Mouse (Mus musculus) liver, embryonic 14.5 days (tissue): ENCODE data around the gene Ap5s1. TPM values are rescaled to one million over a fixed set of nuclear protein-coding genes. Genes with fewer than 3 reads are reported as not detected.

Experiments used
- ATAC-seq: fragments of 200-750 bp; cut with Nextera tagmentation; 2 replicates; pipeline ENCODE4 v1.8.0; 2017; ENCODE audit warnings: moderate number of reproducible peaks, mild to moderate bottlenecking, moderate library complexity; ENCODE audit not compliant: insufficient read depth
- DNase-seq, 3 experiments: peaks; one replicate each; pipeline ENCODE4 v3.0.0-alpha.2; 2012 to 2013; ENCODE audit warnings: low read depth in 3 of 3, low spot score in 3 of 3
- H3K27ac ChIP-seq: fragments of 300-500 bp; sonication (generic); 2 replicates; pipeline ENCODE4 v1.5.1; 2014; ENCODE audit warnings: moderate library complexity, mild to moderate bottlenecking, control low read depth, inconsistent platforms
- H3K27me3 ChIP-seq: fragments of 300-500 bp; sonication (generic); 2 replicates; pipeline ENCODE4 v1.6.1; 2014; ENCODE audit warnings: mild to moderate bottlenecking, low read length, moderate library complexity; ENCODE audit not compliant: control insufficient read depth, insufficient read depth
- H3K36me3 ChIP-seq: fragments of 300-500 bp; sonication (generic); replicated peaks from 2 replicates; pipeline ENCODE4 v1.6.1; 2014; ENCODE audit warnings: low read depth; ENCODE audit not compliant: control insufficient read depth, insufficient read depth
- H3K4me1 ChIP-seq, 2 experiments: fragments of 200-500 bp in 1 of 2; fragments of 300-500 bp in 1 of 2; sonication (generic) in 1 of 2; replicated peaks; 2 replicates each; pipeline ENCODE4 v1.6.1; 2012 to 2014; ENCODE audit warnings: antibody characterized with exemption in 1 of 2, inconsistent platforms in 1 of 2, low read length in 1 of 2; ENCODE audit not compliant: control insufficient read depth in 2 of 2, insufficient read depth in 2 of 2
- H3K4me2 ChIP-seq: fragments of 300-500 bp; sonication (generic); 2 replicates; pipeline ENCODE4 v1.6.1; 2014; ENCODE audit warnings: low read depth, mild to moderate bottlenecking, control low read depth, moderate library complexity
- H3K4me3 ChIP-seq, 2 experiments: fragments of 200-500 bp in 1 of 2; fragments of 300-500 bp in 1 of 2; sonication (generic) in 1 of 2; 2 replicates each; pipeline ENCODE4 v1.5.1; 2012 to 2014; ENCODE audit warnings: low read depth in 2 of 2, low read length in 2 of 2, mild to moderate bottlenecking in 2 of 2, control low read depth in 1 of 2, inconsistent platforms in 1 of 2, moderate library complexity in 1 of 2; ENCODE audit not compliant: insufficient read depth in 1 of 2
- H3K9ac ChIP-seq: fragments of 300-500 bp; sonication (generic); replicated peaks from 2 replicates; pipeline ENCODE4 v1.6.1; 2014; ENCODE audit warnings: mild to moderate bottlenecking, control low read depth, moderate library complexity
- H3K9me3 ChIP-seq: fragments of 300-500 bp; sonication (generic); 2 replicates; pipeline ENCODE4 v1.6.1; 2016; ENCODE audit warnings: low read length, mixed read lengths; ENCODE audit not compliant: control insufficient read depth
- CTCF ChIP-seq: IDR thresholded peaks from 2 replicates; pipeline ENCODE4 v1.5.1; 2016; ENCODE audit warnings: antibody characterized with exemption, low read depth, control low read depth
- EP300 ChIP-seq: IDR thresholded peaks from 2 replicates; pipeline ENCODE4 v1.6.1; 2016; ENCODE audit warnings: antibody characterized with exemption, low read depth
- WGBS: fragments of 180-500 bp; shearing (Covaris S2); extraction: QIAGEN DNeasy Blood & Tissue Kit; methylation state at CpG from one replicate; pipeline ENCODE4 v1.1.7; 2014; ENCODE audit not compliant: insufficient replicate concordance; 5-methylcytosine and 5-hydroxymethylcytosine counted together
- polyA plus RNA-seq, 2 experiments: library from polyadenylated mRNA; depleted of rRNA in 1 of 2; stranded (reverse) in 1 of 2; unstranded in 1 of 2; fragments of >200 nt; fragmentation: Nextera tagmentation in 1 of 2; extraction: Ambion mirVana in 1 of 2; gene quantifications; 2 replicates each; pipeline versions ENCODE4 v1.2.1 to v1.2.3; 2012 to 2014

The Ap5s1 gene
- polyA plus RNA-seq, 2 experiments, result 13.1 to 20.0 TPM

DNA sequence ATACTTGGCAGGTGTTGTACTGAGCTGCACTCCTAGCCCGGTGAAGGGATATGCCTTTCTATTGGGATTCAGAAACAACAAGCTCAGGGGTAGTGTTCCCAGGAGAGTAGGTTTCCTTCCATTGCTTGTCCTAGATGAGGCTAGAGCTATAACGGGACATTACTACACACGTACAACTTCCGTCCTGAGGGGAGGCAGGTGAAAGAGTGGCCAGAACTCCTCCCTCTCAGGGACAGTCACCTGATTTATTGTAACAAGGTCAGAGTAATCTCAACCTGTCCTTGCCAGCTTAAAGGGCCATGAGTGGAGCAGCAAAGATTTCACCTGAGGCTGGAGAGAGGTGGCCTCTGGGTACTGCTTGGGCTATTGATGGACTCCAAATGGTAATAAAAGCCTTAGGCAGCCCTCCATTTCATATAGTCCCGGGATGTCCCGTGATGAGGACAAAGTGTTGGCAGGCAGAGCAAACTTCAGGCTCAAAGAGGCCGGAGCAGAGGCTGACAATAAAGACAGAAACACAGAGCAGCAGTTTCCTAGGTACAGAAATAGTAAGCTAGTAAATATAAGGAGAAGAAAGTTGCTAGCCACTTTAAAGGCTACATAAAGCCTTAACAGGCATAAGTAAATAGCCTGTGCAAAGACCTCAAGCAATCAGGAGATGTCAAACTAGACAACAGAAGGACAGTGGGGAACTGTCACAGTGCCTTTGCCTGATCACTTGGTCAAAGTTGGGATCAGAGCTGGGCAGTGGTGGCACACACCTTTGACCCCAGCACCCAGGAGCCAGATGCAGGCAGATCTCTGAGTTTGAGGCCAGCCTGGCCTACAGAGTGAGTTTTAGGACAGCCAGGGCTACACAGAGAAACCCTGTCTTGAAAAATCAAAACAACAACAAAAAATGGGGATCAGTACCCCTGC lies 9.3 kb downstream of the Ap5s1 start:
- H3K27ac ChIP-seq, result peak overlapping the region; percentile 53
- peaks cover 42 to 43% of the 10 kb centered on the region in 2 experiments for H3K4me1 ChIP-seq
- H3K36me3 ChIP-seq, result peaks cover 4% of the 10 kb centered on the region; the same call in 1 of the 2 replicates
- WGBS, result 80% methylated on average over 7 of the region's 7 CpGs
- H3K27me3 ChIP-seq, result no peaks in the 10 kb centered on the region
- no peak overlapping the region for H3K4me3 ChIP-seq
- no peak for ATAC-seq
- no peak for TF ChIP-seq EP300
- no peak for TF ChIP-seq CTCF
- DNase-seq, result no peak
- peak overlapping the region; percentile 16; the same call in 1 of the 2 replicates for H3K9ac ChIP-seq
- H3K9me3 ChIP-seq, result no peaks in the 10 kb centered on the region
- H3K4me2 ChIP-seq, result no peak overlapping the region

GRCm38 (mm10) chr2:131220030-131220429 lies 13.2 kb downstream of the Ap5s1 start:
- no peak for ATAC-seq
- WGBS, result 47% methylated on average over 4 of the region's 4 CpGs
- H3K4me1 ChIP-seq, result peaks cover 35 to 44% of the 10 kb centered on the region in 2 experiments

DNA sequence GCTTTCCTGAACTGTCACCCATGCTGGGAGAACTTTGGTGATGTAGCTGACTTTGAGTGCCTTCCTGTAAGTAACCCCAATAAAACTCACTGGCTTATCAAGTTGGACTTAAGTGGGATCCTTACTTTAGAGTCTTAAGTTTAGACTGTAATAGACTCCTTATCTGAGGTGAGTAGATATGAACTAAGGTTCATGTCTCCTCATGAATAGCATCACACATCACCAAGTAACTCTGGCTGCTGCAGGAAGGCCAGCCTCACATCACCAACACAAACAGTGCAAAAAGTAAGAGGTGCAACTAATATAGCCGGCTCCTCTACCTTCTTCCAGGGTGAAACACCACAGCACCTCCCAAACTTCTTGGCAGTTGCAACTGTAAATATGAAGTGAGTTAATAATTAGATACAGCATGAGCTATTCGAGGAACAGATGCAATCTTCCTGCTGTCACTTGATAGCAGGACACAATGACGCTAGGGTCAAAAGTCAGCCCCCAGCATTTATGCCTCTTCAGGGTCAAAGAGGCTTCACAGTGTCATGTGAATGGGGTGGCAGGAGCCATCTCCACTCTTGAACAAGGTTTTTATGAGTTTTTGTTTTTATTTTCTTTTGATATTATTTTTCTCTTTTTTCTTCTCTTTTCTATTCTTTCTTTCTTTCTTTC lies 15.1 kb downstream of the Ap5s1 start:
- peak overlapping the region; percentile 49 for H3K4me2 ChIP-seq
- H3K27me3 ChIP-seq, result no peaks in the 10 kb centered on the region
- no peak overlapping the region for H3K4me3 ChIP-seq
- WGBS, result 24% methylated on average over 3 of the region's 3 CpGs
- H3K36me3 ChIP-seq, result no peaks in the 10 kb centered on the region
- H3K4me1 ChIP-seq, result peaks cover 39 to 49% of the 10 kb centered on the region in 2 experiments
- H3K27ac ChIP-seq, result peak overlapping the region; percentile 91
- no peaks in the 10 kb centered on the region for H3K9me3 ChIP-seq
- TF ChIP-seq EP300, result no peak
- TF ChIP-seq CTCF, result no peak
- no peak for ATAC-seq
- peak overlapping the region; percentile 25 for H3K9ac ChIP-seq
- DNase-seq, result no peak

More at GRCm38 (mm10) chr2:131220030-131220429, 13.2 kb downstream of the Ap5s1 start:
- Histone ChIP-seq H3K36me3 (no peaks in the 10 kb centered on the region; the same call in 1 of the 2 replicates), H3K4me2 (no peak overlapping the region), H3K9me3 (no peaks in the 10 kb centered on the region), H3K9ac (no peak overlapping the region), H3K4me3 (no peak overlapping the region), H3K27me3 (no peaks in the 10 kb centered on the region), H3K27ac (no peak overlapping the region)
- no peak for DNase-seq
- no peak for TF ChIP-seq CTCF
- TF ChIP-seq EP300, result no peak

DNA sequence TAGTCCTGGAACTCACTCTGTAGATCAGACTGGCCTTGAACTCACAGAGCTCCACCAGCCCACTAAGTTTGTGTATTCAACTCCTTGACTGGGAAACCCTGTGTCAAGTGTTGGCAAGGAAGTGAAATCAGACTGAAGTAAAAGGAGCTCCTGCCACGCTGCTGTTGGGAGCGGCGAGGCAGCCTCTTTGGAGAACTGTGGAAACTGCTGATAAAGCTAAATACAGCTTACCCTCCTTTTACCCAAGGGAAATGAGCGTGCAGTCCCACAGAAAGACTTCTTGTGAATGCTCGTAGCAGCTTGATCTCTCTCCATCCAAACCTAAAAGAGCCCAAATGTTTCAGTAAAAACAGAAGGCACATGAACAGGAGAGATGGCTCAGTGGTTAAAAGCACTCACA lies 15.7 kb downstream of the Ap5s1 start:
- H3K9me3 ChIP-seq, result no peaks in the 10 kb centered on the region
- WGBS, result 10% methylated on average over 5 of the region's 5 CpGs
- no peak overlapping the region for H3K4me3 ChIP-seq
- DNase-seq, result no peak
- no peaks in the 10 kb centered on the region for H3K27me3 ChIP-seq
- no peaks in the 10 kb centered on the region for H3K36me3 ChIP-seq
- no peak for TF ChIP-seq EP300
- TF ChIP-seq CTCF, result no peak; the same call in 1 of the 2 replicates
- peak overlapping the region; percentile 91 for H3K27ac ChIP-seq
- H3K4me2 ChIP-seq, result peak overlapping the region; percentile 49
- H3K4me1 ChIP-seq, result peaks cover 39 to 49% of the 10 kb centered on the region in 2 experiments
- peak; percentile 39 for ATAC-seq
- peak overlapping the region; percentile 63 for H3K9ac ChIP-seq

DNA sequence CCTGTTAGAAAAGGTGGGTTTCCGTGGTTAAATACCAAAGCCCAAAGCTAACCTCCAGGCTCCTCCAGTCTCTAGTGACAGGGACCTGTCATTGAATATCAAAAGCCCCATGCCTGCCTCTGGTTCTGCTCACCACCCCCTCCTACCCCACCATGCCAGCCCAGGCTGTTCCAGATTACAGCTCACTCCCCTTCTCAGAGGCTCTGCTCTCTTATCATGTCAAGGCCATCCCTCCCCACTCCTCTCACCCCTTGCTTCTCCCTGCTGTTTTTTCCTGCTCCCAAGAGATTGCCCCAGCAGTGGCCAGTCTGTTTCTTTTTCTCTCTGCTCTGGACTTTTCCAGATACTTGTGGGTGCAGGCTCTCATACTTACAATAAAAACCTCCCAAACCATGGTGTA lies 16.7 kb downstream of the Ap5s1 start:
- H3K4me2 ChIP-seq, result peak overlapping the region; percentile 49

More for the DNA sequence above, 16.7 kb downstream of the Ap5s1 start:
- H3K9me3 ChIP-seq, result no peaks in the 10 kb centered on the region
- H3K27me3 ChIP-seq, result no peaks in the 10 kb centered on the region
- no peak overlapping the region for H3K4me3 ChIP-seq
- TF ChIP-seq EP300, result peak; percentile 96
- TF ChIP-seq CTCF, result no peak
- peak overlapping the region; percentile 63 for H3K9ac ChIP-seq
- H3K36me3 ChIP-seq, result no peaks in the 10 kb centered on the region
- H3K4me1 ChIP-seq, result peaks cover 39 to 49% of the 10 kb centered on the region in 2 experiments
- peak overlapping the region; percentile 91 for H3K27ac ChIP-seq
- WGBS, result 22% methylated on average over 1 of the region's 1 CpGs
- ATAC-seq (peak; percentile 99), DNase-seq (peak; percentile 83 to 88 (median 86))
